Mouse (Mus musculus) NIH3T3 (cell line): ENCODE results near the gene Hoxa9.

Experiments
- DNase-seq: peaks from one replicate; pipeline ENCODE4 v3.0.0-alpha.2; 2012; ENCODE audit warnings: low read depth

The Hoxa9 gene

DNA sequence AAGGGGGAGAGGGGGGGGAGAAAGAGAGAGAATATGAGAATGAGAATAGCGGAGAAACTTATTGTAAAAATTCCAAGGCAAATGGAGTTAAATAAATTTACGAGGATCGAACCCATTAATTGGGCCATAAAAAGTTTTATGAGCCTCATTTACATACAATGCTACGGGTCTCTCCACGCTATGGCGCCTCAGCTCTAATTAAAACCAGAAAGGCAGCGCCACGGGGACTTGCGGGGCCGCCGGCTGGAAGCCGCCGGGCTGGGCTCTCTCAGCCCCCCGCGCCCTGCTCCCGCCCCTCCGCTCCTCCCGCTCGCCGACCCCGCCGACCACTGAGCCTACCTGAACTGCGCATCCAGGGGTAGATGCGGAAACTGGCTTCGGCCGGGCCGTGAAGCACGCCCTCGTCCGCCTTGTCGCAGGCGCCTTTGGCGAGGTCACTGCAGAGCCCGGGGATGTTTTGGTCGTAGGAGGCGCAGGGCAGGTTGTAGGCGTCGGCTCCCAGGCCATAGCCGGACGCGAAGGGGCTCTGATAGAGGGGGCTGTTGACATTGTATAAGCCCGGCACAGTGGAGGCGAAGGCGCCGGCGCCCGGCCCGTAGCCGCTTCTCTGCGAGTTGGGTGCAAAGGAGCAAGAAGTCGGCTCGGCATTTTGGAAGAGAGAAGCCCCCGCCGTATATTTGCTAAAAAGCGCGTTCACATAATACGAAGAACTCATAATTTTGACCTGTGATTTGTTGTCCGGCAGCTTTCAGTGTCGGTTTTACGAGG is 14.0 kb downstream of the Hoxa9 start:
- DNase-seq = no peak

DNA sequence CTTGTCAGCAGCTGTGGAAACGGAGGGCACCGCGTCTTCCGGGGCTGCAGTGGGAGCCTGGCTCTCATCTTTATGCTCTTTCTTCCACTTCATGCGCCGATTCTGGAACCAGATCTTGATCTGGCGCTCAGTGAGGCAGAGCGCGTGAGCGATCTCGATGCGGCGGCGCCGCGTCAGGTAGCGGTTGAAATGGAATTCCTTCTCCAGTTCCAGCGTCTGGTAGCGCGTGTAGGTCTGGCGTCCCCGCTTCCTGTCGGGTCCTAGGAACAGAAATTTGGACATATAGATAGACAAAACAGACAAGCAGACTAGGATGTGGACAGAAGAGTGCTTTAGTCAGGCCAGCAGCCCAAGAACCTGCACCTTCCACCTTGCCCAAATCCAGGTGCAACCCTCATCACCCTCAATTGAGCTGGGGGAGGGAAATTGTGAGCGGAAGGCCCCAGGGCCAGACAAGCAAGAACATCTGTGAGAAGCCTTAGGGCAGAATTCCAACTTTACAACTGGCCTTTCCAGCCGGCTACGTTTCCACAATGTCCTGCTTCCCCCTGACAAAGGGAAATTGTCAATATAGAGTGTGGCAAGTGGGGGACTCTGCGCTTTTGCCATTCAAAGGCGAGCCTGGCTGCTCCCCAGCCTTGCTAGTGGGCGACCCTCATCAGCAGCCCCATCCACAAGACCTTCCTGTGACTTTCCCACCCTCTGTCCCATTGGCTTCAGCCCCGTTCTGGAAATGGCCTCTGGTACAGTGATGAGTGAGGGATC is 14.9 kb downstream of the Hoxa9 start:
- DNase-seq = peak; percentile 68

DNA sequence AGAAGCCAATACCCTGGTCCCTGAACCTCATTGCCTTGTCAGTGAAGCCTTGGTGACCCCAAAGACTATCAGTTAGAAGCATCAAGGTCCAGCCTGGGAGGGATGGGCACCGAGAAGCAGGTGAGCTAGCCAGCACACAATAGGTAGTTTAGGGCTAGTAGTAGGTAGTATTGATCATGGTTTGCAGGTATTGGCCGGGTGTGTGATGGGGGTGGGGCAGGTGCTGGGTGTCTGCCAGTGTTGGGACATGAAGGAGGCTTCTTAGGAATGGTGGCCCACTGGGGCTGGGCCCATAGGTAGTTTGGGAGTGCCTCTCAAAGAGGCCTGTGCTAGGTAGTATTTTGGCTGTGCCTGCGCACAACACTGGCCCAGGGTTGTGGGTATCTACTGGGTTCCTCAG is 15.8 kb downstream of the Hoxa9 start:
- no peak for DNase-seq

DNA sequence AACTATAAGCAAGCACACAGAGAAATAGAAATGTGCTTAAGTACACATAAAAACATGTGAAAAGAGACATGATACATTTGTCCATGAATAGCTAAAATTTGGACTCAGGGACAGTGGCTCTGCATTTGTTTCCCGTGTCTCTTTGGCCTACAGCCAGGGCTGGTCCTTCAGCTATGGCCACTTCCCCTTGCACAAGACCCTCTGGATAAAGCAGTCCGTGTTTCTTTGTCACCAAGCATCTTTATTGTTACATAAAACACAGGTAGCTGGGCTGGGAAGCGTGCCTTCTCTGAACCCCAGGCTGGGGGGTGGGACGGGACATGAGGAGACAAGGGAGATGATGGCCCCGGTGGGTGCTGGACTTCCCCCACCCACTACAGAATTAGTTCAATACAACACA is 16.6 kb downstream of the Hoxa9 start:
- DNase-seq = peak; percentile 50

DNA sequence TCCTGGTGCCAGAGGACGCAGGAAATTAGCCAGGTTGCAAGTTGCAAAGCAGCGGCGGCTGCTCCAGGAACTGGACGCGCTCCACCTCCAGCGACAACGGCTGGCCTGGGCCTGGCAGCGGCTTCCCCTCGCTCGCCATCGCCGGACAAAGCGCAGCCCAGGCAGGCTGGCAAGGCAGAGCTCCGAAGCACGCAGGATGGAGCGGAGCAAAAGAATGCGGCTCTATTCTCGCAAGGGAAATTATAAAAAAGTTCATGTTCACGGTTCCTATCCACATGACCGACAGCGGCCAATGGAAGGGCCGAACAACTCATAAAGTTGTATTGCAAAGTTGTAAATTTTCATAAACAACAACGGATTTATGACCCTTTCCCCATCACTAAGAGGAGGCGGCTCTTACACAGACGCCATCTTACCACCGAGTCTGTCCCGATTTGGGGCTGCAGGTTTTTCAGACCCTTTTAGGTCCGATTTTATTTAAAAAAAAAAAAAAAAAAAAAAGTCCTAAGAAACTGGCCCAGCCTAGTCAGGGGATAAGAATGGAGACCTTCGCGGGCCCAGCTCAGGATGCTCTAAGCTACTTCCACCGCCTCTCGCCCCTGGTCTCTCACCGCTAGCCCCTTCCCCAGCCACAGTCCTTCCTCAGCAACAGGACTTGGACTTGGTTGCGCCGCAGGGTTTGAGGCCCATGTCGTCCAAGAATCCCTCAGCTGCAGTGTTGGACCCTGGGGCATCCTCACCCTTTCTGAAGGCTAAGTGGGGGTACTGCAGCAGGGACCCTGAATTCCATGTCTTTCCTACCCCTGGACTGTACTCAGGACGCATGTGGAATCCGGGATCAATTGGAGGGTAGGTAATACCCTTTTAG is 17.5 kb downstream of the Hoxa9 start, which contains the start of the genes Hoxa3 and Gm28308:
TSS of gene Hoxa3 (minus strand) at position 218 of the 868 bp plus-strand sequence.
TSS of gene Gm28308 (minus strand) at position 221 of the 868 bp plus-strand sequence.
- DNase-seq = peak; percentile 93

GRCm38 (mm10) chr6:52212556-52213118 is 18.3 kb downstream of the Hoxa9 start:
- peak; percentile 85 for DNase-seq

DNA sequence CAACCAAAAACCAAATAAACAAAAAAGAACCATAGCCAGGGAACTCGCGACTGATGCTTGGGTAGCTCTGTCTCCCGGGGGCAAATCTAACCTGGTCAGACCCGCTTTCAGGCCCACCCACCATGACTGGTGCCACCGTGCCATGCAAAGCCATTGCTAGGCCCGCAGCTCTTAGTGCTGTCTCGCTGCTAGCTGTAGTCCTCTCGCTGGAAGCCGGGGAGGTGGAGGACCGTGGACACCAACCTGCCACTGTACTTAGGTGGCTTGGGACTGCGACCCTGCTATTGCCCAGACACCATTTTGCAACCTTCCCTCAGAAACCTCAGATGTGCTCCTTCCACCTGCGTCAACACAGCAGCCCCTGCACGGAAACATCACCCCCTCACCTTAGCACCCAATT is 18.9 kb downstream of the Hoxa9 start:
- no peak for DNase-seq

DNA sequence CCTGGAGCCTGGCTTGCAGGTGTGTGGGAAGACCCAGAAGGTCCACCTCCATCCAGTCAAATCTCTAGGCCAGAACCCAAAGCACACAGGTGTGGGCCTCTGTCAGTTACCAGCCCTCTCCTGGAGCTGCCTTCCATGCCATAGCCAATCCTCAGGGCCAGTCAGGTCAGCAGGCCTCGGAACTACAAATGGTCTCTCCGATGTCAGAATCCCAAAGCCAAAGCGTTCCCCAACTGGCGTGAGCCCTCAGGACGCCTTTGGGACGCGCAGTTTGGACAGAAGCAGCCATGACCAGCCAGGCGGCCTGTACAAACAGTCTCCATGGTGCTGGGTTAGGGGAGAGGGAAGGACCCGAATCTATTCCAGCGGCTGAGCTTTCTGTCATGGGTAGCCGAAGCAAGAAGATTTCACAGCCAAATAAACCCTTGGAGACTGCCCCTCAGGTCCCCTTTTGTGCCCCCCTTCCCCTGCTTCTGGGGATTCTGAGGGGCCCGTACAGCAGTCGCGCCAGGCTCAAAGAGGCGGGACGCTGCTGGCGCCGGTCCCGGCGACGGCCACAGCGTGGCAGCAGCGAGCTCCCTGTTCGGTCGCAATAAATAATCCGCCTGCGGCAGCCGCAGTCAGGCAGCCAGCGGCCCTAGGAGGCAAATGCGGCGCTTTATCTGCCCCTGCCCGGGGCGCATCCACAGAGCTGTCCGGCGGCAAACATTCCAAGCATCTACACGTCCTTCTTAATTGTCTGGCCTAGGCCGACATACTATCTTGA is 19.5 kb downstream of the Hoxa9 start:
- DNase-seq = peak; percentile 95

GRCm38 (mm10) chr6:52209685-52210046 is 21.2 kb downstream of the Hoxa9 start:
- no peak for DNase-seq

GRCm38 (mm10) chr6:52208868-52209684 is 21.8 kb downstream of the Hoxa9 start:
- peak; percentile 46 for DNase-seq

DNA sequence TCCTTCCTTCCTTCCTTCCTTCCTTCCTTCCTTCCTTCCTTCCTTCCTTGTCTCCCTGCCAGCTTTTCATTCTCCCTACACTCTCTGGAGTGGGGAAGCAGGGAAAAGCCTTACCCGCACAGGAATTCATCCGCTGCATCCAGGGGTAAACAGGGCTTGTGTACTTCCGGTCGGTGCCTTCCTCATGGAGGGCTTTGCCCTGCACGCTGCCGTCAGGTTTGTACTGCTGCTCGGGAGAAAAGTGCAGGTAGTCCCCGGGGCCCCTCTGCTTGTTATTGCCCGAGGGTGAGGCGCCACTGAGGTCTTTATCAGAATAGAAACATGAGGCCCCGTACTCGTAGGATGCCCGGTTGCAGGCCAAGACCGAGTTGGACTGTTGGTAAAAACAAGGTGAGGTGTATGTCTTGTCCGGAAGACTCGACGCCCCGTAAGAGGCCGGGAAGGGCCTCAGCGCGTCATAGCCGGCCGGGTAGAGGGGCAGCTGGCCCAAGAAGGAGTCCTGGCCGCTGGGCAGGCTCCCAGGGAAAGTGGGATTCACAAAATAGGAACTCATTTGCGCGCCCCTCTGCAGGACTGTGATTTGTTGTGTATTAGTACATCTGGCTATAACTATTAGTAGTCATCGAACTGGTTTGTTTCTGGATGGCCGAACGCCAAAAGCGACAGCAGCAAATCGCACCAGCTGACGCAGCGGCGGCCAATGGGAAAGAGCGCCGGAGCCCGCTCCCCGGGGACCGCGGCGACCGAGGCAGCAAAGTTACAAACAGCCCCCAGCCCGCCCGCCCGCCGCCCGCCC is 22.6 kb downstream of the Hoxa9 start, which contains the start of gene Hoxa6:
TSS of gene Hoxa6 (minus strand) at position 651 of the 796 bp plus-strand sequence.
- DNase-seq = peak; percentile 79

GRCm38 (mm10) chr6:52207684-52207976 is 23.3 kb downstream of the Hoxa9 start:
- peak; percentile 55 for DNase-seq

DNA sequence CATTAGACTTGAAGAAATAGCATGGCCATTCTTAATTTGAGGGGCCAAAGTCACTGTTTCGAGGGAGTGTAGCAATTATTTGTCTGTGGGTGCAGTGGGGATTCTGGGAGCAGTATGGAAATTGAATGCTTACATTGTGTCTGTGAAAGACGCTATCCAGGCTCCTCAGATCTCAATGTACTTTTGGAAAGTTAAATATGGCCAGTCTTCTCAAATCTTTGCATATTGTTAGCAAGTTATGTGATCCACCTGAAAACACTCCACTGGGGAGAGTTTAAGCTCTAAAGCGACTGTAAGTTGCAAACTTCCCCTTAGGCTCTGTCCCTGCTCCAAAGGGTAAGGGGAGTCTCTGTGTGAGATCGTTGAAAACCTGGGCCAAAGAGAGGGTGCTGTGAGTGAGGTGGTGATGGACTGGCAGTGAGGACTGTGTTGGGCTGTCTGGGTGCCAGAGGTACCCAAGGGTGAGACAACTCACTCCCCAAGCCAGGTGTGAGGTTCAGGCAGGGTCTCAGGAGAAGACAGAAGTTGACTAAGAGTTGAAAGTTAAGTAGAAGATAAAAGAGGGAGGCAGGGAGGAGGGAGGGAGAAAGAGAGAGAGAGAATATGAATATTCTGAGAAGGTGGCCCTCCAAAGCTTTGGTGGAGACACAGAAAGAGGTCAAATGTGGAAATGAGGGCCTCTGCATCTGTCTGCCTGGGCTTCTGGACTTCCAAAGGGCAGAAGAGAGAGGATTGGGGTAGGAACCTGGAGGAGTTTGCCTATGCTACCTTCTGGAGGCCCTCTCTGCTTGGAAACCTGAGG is 23.8 kb downstream of the Hoxa9 start:
- peak; percentile 53 for DNase-seq

- DNase-seq = peak; percentile 64
Measured at GRCm38 (mm10) chr6:52205638-52206621, 25.0 kb downstream of the Hoxa9 start.

- peak; percentile 62 for DNase-seq
Measured at GRCm38 (mm10) chr6:52205221-52205620, 25.7 kb downstream of the Hoxa9 start.

DNA sequence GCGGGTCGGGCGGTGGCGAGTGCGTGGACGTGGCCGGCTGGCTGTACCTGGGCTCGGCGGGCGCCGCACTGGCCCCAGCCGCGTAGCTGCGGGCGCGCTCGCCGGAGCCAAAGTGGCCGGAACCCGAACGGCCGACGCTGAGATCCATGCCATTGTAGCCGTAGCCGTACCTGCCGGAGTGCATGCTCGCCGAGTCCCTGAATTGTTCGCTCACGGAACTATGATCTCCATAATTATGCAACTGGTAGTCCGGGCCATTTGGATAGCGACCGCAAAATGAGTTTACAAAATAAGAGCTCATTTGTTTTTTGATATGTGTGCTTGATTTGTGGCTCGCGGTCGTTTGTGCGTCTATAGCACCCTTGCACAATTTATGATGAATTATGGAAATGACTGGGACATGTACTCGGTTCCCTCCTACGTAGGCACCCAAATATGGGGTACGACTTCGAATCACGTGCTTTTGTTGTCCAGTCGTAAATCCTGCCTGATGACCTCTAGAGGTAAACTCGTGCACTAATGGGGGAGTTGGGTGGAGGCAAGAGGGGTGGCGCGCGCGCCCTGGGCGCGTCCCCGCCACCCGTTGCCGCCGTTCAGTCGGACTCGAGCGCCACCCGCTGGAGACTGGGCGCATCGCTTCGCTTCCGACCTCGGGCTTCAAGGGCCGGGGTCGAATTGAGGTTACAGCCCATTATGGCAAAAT is 26.7 kb downstream of the Hoxa9 start, which contains the start of gene Hoxa5:
TSS of gene Hoxa5 (minus strand) at position 538 of the 703 bp plus-strand sequence.
- DNase-seq = peak; percentile 98
